Mouse (Mus musculus) cerebellum, adult 9-10 months (tissue): ENCODE measurements around the gene Pdzk1.

Experiments used
- DNase-seq: peaks from one replicate; pipeline ENCODE4 v3.0.0; 2022

The Pdzk1 gene

GRCm38 (mm10) chr3:96838996-96839645, 10.0 kb downstream of the Pdzk1 start:
- no peak for DNase-seq

DNA sequence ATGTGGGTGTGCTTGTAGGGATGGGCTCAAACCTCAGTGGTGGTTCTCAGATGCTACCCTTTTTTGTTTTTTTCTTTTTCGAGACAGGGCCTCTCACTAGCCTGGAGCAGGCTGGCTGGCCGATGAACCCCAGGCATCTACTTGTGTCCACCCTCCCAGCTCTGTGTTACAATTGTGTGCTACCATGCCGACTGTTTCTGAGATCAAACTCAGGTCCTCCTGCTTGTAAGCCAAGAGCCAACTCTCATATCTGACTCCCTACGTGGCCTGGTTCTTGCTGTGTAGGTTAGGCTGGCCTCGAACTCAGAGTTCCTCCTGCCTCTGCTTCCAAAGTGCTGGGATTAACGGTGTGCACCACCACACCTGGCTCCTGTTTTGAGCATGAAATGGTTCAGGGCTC, 16.1 kb downstream of the Pdzk1 start:
- no peak for DNase-seq

- DNase-seq, result no peak
Observed at GRCm38 (mm10) chr3:96845806-96846205, 16.7 kb downstream of the Pdzk1 start.

DNA sequence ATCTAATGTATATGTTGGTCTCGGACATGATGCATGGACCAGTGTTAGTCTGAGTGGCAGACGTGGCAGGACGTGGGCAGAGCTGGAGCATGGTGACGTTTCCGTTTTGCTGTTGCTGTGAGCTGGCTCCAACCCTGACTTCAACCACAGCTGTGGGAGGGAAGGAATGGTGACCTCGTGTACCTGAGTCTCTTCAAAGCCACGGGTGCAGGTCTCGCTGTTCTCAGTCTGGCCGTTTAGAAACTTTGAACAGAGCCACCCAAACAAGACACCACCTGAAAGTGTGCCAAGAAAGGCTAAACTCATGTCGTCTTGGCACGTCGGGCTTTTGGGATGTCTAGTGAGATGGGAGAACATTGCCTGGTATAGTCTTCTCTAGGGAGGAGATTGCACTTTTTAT, 17.9 kb downstream of the Pdzk1 start:
- no peak for DNase-seq

DNA sequence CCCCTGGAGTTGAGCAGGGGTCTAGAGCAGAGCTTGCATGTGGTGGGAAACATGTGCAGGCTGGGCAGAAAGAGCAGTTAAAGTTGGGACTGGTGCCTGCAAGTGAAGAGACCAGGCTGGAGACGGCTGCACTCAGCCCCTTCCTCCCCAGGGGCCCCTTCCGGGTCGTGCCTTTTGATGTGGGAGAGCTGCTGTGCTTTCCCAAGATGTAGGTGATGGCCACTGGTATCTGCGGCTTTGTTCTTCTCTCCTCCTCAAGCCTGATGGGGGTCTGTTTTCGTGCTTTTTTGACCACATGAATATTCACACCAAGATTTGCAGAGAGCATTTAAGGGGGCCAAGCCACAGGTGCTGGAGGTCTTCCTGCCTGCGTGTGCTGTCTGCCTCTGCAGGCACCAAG, 18.6 kb downstream of the Pdzk1 start:
- no peak for DNase-seq

DNA sequence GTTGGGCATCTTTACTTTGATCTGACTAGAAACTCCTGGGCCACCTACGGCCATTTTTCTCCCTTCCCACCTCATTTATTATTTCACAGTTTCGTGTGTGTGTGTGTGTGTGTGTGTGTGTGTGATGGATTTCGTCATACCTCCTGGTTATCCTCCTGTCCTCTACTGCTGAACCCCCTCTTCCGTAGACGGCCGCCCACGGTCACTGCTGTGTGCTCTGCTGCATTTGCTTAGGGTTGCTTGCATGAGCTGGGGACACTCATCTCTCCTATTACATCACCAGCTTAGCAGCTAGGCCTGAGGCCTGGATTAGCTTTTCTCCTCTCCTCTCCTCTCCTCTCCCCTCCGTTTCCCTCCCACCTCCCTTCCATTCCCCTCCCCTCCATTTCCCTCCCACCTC, 19.4 kb downstream of the Pdzk1 start:
- DNase-seq, result no peak

- DNase-seq, result no peak
Observed at GRCm38 (mm10) chr3:96849168-96849727, 20.2 kb downstream of the Pdzk1 start.

DNA sequence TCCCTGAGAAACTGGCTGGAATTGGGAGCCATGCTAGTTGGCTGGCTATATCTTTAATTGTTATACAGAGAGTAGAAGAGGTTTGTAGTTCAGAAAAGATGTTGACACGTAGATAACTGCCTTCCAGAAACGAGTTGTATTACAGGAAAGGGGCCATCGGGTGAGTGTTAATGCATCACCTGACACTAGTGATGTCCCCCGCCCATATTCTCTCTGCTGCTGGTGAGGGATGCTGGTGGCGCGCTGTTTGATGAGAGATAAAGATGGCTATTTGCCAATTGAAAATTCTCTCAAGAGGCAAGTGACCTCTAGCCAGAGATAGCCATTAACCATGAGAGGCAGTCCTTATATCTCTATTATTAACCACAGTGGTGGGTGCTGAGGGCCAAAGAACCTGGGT, 23.5 kb downstream of the Pdzk1 start:
- DNase-seq, result no peak

GRCm38 (mm10) chr3:96854376-96854775, 25.3 kb downstream of the Pdzk1 start:
- DNase-seq, result no peak

GRCm38 (mm10) chr3:96855833-96856232, 26.7 kb downstream of the Pdzk1 start:
- no peak for DNase-seq

DNA sequence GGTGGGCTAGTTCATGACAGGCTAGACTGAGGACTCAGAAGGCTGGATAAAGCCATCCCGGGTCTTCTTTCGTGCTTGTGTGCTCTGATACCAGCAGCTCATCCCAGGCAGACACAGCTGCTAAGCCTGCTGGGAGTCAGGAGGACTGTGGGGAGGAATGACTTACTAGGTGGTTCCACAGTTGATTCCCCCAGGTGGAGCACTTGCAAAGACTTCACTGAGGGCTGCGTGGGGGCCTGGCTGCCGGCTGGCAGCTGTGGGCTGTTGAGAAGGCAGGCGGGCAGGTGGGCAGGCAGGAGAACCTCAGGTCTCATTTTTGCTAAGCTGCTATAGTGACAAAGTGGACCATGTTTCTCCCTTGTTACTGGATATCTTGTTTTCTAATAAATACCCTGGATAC, 31.4 kb downstream of the Pdzk1 start:
- no peak for DNase-seq

DNA sequence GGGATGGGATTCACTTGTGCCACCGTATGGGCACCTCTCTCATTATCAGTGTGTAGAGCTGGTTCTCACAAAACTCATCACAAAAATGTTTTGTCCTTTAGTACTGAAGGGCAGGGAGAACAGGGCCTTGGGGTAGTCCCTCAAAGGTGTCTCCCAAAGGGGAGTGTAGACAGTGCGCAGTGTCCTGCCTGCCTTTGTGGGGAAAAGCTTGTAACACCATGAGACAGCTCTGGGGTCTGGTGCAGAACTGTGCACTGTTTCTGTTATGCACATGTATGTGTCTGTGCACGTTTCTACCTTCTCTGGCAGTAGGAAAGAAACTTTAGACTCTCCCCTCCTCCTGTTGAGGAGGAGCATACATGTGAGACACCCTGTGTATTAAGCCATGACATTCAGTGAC, 38.8 kb downstream of the Pdzk1 start:
- no peak for DNase-seq

- DNase-seq, result no peak
Observed at GRCm38 (mm10) chr3:96868566-96868965, 39.5 kb downstream of the Pdzk1 start.

GRCm38 (mm10) chr3:96869091-96869490, 40.0 kb downstream of the Pdzk1 start:
- DNase-seq, result no peak

- DNase-seq, result no peak
Observed at GRCm38 (mm10) chr3:96870270-96870669, 41.2 kb downstream of the Pdzk1 start.

GRCm38 (mm10) chr3:96871070-96871469, 42.0 kb downstream of the Pdzk1 start:
- no peak for DNase-seq

DNA sequence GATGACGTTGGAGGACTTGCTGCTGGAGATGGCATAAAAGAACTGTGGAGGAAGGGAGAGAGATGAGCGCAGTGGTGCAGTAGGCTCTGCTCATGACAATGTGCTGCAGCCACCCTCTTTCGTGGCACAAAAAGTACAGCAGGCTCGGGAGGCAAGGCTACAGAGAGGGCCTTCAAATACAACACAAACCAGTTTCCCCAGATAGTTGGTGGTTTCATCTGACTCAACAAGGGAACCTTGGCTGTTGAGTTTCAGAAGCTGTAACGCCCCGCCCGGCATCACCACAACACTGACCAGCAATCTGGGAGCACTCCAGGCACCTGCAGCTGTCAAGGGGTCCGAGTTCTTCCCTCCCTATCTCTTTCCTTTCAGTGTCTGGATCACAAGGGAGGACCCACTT, 43.4 kb downstream of the Pdzk1 start:
- DNase-seq, result no peak

- no peak for DNase-seq
Observed at GRCm38 (mm10) chr3:96874808-96875571, 45.9 kb downstream of the Pdzk1 start.

- no peak for DNase-seq
Observed at GRCm38 (mm10) chr3:96879536-96879935, 50.5 kb downstream of the Pdzk1 start.

GRCm38 (mm10) chr3:96880385-96880784, 51.3 kb downstream of the Pdzk1 start:
- DNase-seq, result no peak

DNA sequence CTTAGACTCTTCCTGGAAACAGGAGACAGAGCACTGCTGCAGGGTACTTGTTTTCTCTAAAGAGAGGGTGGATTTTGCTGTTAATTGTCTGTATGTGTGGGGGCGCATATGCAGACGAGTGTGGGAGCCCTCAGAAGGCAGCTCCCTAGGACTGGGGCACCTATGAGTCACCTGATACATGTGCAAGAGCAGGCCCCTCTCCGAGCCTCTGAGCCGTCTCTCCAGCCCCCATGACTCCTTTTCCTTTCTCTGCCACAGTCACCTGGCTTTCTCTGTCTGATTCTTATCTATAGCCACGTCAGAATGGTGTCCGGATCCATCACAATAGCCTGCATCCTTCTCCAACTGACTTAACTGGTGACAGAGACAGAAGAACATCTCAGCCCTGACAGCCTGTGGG, 52.5 kb downstream of the Pdzk1 start:
- DNase-seq, result no peak

DNA sequence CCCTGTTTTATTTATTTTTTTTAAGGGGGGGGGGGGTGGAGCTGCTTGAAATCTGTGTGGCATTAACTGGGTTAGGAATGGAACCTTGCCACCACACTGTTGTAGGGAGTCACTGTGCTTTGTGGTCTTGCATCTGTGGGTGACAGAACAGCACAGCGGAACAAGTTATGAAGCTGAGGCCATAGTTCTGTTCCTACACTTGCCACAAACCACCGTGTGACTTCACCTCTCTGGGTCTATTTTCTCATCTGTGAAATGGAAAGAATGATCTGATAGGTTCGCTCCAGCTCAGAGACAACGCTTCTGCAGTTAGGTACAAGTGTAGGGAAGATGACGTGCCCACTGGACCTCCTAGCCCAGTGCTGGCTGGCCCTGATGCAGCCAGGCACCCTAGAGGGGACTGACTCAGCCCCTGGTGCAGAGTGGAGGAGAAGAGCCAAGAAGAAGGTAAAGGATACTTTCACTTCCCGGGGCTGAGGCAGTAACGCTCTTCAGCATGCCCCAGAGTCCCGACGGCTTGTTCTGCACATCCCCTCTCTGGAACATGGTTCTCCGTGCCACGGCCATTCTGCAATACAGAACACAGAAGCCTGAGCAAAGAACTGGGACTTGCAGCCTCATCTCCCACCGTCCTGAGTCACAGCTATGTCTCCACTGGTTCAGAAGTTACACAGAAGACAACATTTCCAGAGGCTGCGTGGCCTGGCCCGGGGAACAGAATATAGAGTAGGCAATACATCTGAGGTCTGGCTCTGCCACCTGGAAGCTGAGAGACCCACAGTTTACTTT, 53.2 kb downstream of the Pdzk1 start:
- DNase-seq, result no peak

DNA sequence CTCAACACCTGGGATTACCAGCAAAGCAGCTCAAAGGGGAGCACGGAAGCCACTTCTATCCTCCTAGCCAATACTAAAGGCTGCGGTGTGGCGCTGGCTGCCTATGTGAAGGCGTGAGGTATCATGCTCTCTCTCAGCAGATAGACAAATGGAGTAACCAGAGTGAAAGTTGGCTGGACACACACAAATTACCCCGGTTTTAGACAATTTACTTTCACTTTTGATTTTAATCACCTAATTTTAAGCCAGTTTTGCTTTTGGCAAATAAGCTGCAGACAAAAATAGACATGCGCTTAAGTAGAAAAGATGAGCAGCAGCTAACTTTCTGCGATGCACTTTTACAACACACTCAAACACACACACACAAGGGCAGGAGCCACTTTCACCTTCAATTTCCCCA, 54.6 kb downstream of the Pdzk1 start:
- DNase-seq, result no peak
